Mouse (Mus musculus): ENCODE measurements around the gene Eif2ak1. TPM values are rescaled to one million over a fixed set of nuclear protein-coding genes. Genes with fewer than 3 reads are reported as not detected.

Gene Eif2ak1
- total and polyA plus RNA-seq, 2 experiments from 2014 or later, result 24.7 to 37.7 TPM

DNA sequence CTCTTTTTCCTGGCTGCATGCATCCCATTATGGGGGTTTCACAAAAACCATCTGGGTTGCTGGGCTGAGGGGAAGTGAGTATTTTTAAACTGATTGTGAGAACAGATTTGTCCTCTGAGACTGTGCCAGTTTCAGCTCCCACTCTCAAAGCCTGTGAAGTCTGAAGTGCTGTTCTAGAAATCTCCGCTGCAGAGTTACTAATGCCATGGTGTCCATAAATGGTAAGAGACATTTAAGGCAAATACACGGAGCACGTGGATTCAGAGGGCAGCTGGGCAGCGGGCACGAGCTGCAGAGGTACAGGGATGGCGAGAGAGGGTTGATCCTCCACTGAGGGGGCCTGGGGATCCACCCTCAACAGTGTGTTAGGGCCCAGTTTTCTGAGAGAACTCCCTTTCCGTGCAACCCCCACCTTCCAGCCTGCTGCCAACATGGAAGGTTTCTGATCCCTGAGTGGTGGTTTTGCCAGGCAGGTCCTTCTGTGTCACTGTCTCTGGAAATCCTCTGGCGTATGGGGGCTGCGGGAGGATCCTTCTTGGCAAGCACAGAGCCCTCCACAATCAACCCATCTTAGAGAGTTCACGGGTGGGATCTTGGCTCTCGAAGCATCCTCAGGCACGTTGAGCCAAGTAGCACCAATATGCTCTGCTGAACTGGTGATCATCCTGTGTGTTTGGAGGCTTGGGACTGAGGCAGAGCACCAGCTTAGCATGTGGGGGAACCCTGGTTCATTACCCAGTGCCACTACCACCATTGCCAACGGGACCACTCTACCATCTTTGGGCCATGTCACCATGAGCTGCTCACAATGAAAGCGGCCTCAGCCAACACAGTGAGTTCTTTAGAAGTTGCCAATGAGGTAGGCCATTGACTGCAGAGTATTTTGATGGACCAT lies 125.9 kb downstream of the Eif2ak1 start:
- Histone ChIP-seq H3K27ac (no peak overlapping the region), H3K36me3 (ENCODE audit: insufficient read depth, low read length) (no peaks in the 10 kb centered on the region), H3K4me2 (ENCODE audit: low read depth, low read length) (no peak overlapping the region), H3K4me1 (ENCODE audit: insufficient read depth, low read length) (no peaks in the 10 kb centered on the region), H3K27me3 (ENCODE audit: insufficient read depth, low read length) (no peaks in the 10 kb centered on the region), H3K9me3 (ENCODE audit: low read length) (no peaks in the 10 kb centered on the region), H3K9ac (replicated peaks; ENCODE audit: low read length) (no peak overlapping the region), H3K4me3 (ENCODE audit: low read length) (no peak overlapping the region)
- 85% methylated on average over 14 of the region's 14 CpGs for WGBS
- no peak for DNase-seq (ENCODE audit: low spot score)
- no peak for TF ChIP-seq CTCF (IDR thresholded peaks at IDR 0.05; ENCODE audit: low read depth)
- no peak for ATAC-seq

GRCm38 (mm10) chr5:143948361-143948760 lies 130.8 kb downstream of the Eif2ak1 start:
- DNase-seq (ENCODE audit: low spot score) (no peak), ATAC-seq (no peak)
- Histone ChIP-seq H3K36me3 (ENCODE audit: insufficient read depth, low read length) (no peaks in the 10 kb centered on the region), H3K27me3 (ENCODE audit: insufficient read depth, low read length) (no peaks in the 10 kb centered on the region), H3K27ac (no peak overlapping the region), H3K9me3 (ENCODE audit: low read length) (no peaks in the 10 kb centered on the region), H3K4me3 (ENCODE audit: low read length) (no peak overlapping the region), H3K4me1 (ENCODE audit: insufficient read depth, low read length) (no peaks in the 10 kb centered on the region), H3K9ac (replicated peaks; ENCODE audit: low read length) (no peak overlapping the region), H3K4me2 (ENCODE audit: low read depth, low read length) (no peak overlapping the region)
- WGBS, result 93% methylated on average over 12 of the region's 12 CpGs
- TF ChIP-seq CTCF (IDR thresholded peaks at IDR 0.05; ENCODE audit: low read depth), result no peak

GRCm38 (mm10) chr5:143950016-143950415 lies 132.4 kb downstream of the Eif2ak1 start:
- no peak overlapping the region for H3K9ac ChIP-seq (replicated peaks; ENCODE audit: low read length)
- H3K4me2 ChIP-seq (ENCODE audit: low read depth, low read length), result no peak overlapping the region
- no peak for ATAC-seq
- H3K4me3 ChIP-seq (ENCODE audit: low read length), result no peak overlapping the region
- no peaks in the 10 kb centered on the region for H3K36me3 ChIP-seq (ENCODE audit: insufficient read depth, low read length)
- whole genome bisulfite sequencing, result 40% methylated on average over 5 of the region's 5 CpGs
- H3K4me1 ChIP-seq (ENCODE audit: insufficient read depth, low read length), result no peaks in the 10 kb centered on the region
- H3K9me3 ChIP-seq (ENCODE audit: low read length), result no peaks in the 10 kb centered on the region
- no peak for DNase-seq (ENCODE audit: low spot score)
- no peak overlapping the region for H3K27ac ChIP-seq
- no peaks in the 10 kb centered on the region for H3K27me3 ChIP-seq (ENCODE audit: insufficient read depth, low read length)
- TF ChIP-seq CTCF (IDR thresholded peaks at IDR 0.05; ENCODE audit: low read depth), result no peak

Other genes with a start within 250 kb of the Eif2ak1 start
- gene Cyth3, start 195.3 kb upstream of the Eif2ak1 start, total RNA-seq (2014; rRNA removed), result 43.3 and 43.6 TPM in 2 replicates
- 35.5 and 36.3 TPM in 2 replicates for gene Cyth3, start 195.3 kb upstream of the Eif2ak1 start, polyA plus RNA-seq (2015; fragmentation: Nextera tagmentation; extraction: Ambion mirVana)
- gene Usp42, start 85.5 kb upstream of the Eif2ak1 start, total RNA-seq (2014; rRNA removed), result 16.9 and 20.4 TPM in 2 replicates
- 16.6 and 17.0 TPM in 2 replicates for gene Usp42, start 85.5 kb upstream of the Eif2ak1 start, polyA plus RNA-seq (2015; fragmentation: Nextera tagmentation; extraction: Ambion mirVana)
- not detected in 2 replicates for gene Ankrd61, start 79.9 kb downstream of the Eif2ak1 start, total RNA-seq (2014; rRNA removed)
- gene Ankrd61, start 79.9 kb downstream of the Eif2ak1 start, polyA plus RNA-seq (2015; fragmentation: Nextera tagmentation; extraction: Ambion mirVana), result 0.18 and 0.38 TPM in 2 replicates
- 46.9 and 49.9 TPM in 2 replicates for gene Aimp2, start 92.1 kb downstream of the Eif2ak1 start, total RNA-seq (2014; rRNA removed)
- 67.7 and 73.4 TPM in 2 replicates for gene Aimp2, start 92.1 kb downstream of the Eif2ak1 start, polyA plus RNA-seq (2015; fragmentation: Nextera tagmentation; extraction: Ambion mirVana)
- gene Pms2, start 92.2 kb downstream of the Eif2ak1 start, total RNA-seq (2014; rRNA removed), result 16.2 and 22.8 TPM in 2 replicates
- gene Pms2, start 92.2 kb downstream of the Eif2ak1 start, polyA plus RNA-seq (2015; fragmentation: Nextera tagmentation; extraction: Ambion mirVana), result 23.2 and 23.7 TPM in 2 replicates
- 0.99 TPM in 1 of 2 replicates, not detected in the other for gene Gm42421, start 110.4 kb downstream of the Eif2ak1 start, total RNA-seq (2014; rRNA removed)
- 1.5 and 2.8 TPM in 2 replicates for gene Gm42421, start 110.4 kb downstream of the Eif2ak1 start, polyA plus RNA-seq (2015; fragmentation: Nextera tagmentation; extraction: Ambion mirVana)
- gene Rsph10b, start 115.2 kb downstream of the Eif2ak1 start, total RNA-seq (2014; rRNA removed), result 3.9 and 5.0 TPM in 2 replicates
- 5.6 TPM in 2 replicates for gene Rsph10b, start 115.2 kb downstream of the Eif2ak1 start, polyA plus RNA-seq (2015; fragmentation: Nextera tagmentation; extraction: Ambion mirVana)
- 38.7 and 52.0 TPM in 2 replicates for gene Ccz1, start 197.1 kb downstream of the Eif2ak1 start, total RNA-seq (2014; rRNA removed)
- gene Ccz1, start 197.1 kb downstream of the Eif2ak1 start, polyA plus RNA-seq (2015; fragmentation: Nextera tagmentation; extraction: Ambion mirVana), result 71.2 and 74.8 TPM in 2 replicates
- not detected in 2 replicates for gene Ocm, start 208.9 kb downstream of the Eif2ak1 start, total RNA-seq (2014; rRNA removed)
- 0.39 and 0.54 TPM in 2 replicates for gene Ocm, start 208.9 kb downstream of the Eif2ak1 start, polyA plus RNA-seq (2015; fragmentation: Nextera tagmentation; extraction: Ambion mirVana)